Mouse (Mus musculus): Measurements from ENCODE around the gene Gm9958.

Gm9958 gene

DNA sequence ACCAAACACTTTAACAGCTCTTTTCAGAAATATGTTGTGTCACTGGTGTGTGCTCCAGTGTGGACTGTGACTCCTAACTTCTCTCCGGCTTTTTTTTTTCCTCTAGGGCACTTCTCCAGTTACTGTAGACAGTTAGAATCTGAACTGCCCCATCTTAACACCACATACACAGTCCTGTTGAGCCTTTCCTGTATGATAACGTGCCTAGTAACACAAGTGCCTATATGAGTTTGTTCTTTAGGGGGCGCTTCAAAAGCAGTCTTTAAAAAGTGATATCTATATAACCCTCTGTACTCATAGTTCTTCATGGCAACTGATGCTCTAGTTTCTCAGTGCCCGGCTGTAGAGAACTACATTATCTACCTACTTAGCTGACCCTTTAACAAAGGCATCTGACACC, 27.3 kb downstream of the Gm9958 start:
- in situ Hi-C loops (cut with MboI; ENCODE audit: unreplicated experiment in 2 of 2) = no loop called here

- in situ Hi-C loops (cut with MboI; ENCODE audit: unreplicated experiment in 2 of 2) = no loop called here
Observed at GRCm38 (mm10) chr5:90396817-90397216, 29.8 kb downstream of the Gm9958 start.

DNA sequence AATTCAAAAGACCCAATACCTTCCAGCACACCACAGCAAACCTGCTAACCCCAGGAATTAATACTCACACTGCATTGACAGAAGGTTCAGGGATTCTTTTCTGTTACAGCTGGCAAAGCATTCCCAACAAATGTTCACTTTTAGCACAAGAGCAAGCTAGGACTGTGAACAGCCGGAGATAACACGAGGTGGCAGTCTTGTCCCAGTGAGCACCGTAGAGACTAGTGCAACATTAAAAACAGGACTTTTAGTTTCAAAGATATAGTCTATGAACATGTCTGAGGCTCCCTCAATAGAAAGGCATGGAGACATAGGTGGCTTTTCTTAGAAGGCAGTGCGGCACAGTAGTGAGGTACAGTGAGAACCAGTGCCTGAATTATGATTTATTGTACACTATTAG, 38.2 kb downstream of the Gm9958 start:
- in situ Hi-C loops (cut with MboI; ENCODE audit: unreplicated experiment in 2 of 2) = no loop called here

GRCm38 (mm10) chr5:90414142-90414924, 47.3 kb downstream of the Gm9958 start:
- in situ Hi-C loops (cut with MboI; ENCODE audit: unreplicated experiment in 2 of 2) = no loop called here

- in situ Hi-C loops (cut with MboI; ENCODE audit: unreplicated experiment in 2 of 2) = no loop called here
Observed at GRCm38 (mm10) chr5:90414925-90415295, 47.9 kb downstream of the Gm9958 start.

All from v-Abl transformed pro-B cells (cell line).